Mouse (Mus musculus) adrenal gland, postnatal 10 days (tissue): ENCODE data around the gene Gm13030. TPM values are rescaled to one million over a fixed set of nuclear protein-coding genes. Genes with fewer than 3 reads are reported as not detected.
"Not testable (repeated sequence)": the region's sequence is repeated elsewhere in the genome, so short reads cannot be mapped to it uniquely, and the experiment has no call there.

Experiments
- DNase-seq: peaks from one replicate; pipeline ENCODE4 v3.0.0; 2021; ENCODE audit warnings: mixed read lengths
- long read RNA-seq, 2 experiments: library from polyadenylated mRNA; stranded (forward); transcript quantifications; one replicate each; pipeline ENCODE4 v2.0.0; 2021
- total RNA-seq, 2 experiments: library from RNA; stranded (reverse); gene quantifications; 2 replicates each; pipeline ENCODE4 v1.2.3; 2021

The Gm13030 gene
- total RNA-seq: not detected
- long read RNA-seq, experiment 1: 0 reads
- long read RNA-seq, experiment 2: 0 reads

DNA sequence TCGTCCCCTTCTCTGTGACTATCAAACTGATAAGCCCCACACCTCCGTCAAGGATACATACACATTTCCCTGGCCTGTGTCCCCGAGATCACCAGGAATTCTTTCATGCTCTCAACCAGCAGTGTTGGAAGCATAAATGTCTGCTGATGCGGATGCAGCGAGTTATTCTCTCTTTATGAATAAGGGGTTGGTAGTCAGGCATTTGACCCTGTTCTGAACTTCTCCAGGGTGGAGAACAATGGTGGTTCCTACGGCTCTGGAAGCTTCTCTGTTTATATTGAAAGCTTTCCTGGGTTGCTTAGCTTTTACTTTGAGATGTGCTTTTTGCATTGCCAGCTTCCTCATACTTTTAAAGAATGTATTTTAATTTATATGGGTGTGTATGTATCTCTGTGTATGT is at the start of gene Gm13030:
Gm13030 (minus strand) TSS at position 101 of the 400 bp plus-strand sequence.
- DNase-seq: no peak

- peak; percentile 98 for DNase-seq
These were observed 48.3 kb upstream of the Gm13030 start for GRCm38 (mm10) chr4:138922131-138922459.

DNA sequence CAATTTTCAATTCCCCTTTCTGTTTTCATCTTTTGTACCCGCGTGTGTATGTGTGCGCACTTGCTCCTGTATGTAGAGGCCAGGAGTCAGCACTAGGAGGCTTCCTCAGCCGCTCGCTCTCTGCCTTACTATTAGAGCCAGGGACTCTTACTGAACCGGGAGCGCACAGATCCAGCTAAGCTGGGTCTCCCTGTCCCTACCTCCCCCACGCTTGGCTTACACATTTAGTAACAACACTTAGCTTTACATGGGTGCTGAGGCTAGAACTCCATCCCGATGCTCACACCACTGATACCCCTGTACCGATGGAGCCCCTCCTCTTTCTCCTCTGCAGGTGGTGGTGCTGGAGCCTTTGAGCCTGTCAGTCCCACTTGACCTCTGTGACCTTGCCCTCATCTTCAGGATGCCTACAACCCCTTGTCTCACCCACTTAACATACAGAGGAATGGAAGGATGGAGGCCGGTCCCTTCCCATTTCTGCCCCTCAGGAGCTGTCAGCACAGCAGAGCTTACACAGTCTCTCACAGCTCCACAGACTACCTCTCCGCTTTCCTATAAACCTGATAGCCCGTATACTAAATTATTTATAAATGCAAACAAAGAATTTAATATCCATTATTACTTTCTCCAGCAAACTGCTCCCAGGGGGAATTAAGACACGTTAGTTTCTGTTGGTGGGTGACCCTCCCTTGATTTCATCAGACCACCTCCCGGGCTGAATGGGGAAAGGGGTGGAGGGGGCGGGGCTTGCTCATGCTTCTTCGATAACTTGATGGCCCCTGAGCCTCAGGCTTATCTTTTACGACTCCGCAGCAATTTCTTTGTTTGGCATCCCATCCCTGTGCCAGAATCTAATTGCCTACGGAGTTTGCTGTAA is 47.7 kb upstream of the Gm13030 start:
- DNase-seq: no peak

DNA sequence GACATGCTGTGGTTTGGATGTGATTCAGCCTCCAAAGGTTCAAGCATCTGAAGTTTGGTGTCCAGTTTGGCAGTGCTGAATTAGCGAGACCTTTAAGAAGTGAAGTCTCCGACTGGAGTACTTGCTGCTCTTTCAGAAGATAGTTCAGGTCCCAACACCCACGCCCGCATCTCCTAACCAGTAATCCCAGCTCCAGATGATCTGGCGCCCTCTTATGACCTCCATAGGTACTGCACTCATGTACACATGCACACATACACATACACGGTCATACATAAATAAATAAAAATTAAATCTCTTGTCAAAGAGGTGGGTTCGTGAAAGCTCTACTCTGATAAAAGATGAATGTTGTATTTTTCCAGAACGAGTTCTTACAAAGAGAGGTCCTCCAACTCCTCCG is 43.5 kb upstream of the Gm13030 start:
- no peak for DNase-seq

DNA sequence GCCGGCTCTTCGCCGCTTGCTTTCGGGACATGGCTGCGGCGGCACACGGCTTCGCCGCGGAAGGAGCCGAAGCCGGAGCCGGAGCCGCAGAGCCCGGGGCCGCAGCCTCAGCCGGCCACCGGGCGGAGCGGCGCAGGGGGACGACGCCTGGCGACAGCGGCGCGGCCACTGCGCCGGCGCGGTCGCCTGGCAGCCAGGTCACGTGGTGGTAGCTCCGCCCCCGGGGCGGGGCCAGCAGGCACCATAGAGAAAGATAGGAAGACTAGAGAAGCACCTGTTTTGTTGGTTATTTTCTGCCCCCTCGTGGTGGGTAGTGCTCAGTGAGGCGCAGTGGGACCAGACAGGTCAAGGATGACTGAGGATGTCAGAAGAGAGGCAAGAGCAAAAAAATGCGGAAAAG is 40.0 kb upstream of the Gm13030 start, which contains the start of gene Otud3:
Otud3 (minus strand) TSS at position 149 of the 400 bp plus-strand sequence.
- DNase-seq: peak; percentile 97

DNA sequence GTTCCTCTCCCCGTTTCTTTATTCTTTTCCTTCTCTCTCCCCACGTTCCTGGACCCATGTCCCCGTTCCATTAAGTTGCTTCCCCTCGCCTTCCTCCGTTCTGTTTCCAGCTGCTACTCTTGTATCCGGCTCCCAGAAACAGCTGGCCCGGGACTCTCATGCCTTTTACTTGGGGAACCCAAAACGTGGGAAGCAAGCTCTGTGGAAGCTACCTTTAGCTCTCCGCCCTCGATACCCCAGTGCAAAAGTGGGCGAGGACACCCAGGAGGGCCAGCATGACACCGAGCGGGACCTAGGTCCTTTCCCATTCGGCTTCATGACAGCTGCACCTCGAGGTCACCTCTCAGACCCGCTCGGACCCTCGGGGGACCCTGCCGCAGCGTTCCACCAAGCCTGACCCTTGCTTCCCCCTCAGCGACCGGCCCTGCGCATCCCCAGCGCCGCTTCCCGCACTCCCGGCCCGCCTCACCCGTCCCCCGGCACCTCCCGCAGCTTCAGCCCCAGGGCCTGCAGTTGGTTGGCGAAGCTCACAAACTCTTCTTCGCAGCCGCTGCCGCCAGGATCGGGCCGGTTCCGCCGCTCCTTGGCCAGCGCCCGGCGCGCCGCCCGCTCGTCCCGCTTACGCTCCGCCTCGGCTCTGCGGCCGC is 39.5 kb upstream of the Gm13030 start:
- DNase-seq: peak; percentile 62

DNA sequence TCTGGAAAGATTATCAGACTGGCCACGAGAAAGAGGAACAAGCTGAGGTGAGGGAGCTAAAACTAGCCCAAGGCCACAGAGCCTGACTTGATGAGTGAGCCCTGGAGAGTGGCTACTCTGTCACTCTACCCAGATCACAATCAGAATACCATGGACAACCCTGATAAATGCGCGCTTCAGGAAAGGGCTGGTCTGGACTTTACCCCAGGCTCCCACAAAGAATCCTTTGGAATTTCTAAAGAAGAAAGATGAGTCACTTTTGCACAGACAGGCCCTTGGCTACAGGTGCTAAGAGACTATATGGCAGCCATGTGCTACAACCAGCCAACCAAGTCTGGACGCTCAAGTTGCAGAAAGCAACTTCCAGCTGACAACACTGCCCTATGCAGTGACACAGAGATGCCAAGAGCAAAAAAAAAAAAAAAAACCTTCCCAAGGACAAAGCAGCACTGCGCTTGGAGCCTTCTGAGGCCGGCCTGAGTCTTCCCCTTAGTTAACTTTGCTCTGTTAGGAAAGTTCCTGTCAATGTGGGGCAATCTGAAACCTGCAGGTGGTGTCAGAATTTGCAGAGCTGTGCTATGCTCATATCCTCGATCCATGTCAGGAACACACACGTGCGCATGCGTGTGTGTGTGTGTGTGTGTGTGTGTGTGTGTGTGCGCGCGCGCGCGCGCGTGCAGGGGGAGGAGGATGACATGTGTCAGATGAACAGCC is 32.0 kb upstream of the Gm13030 start:
- no peak for DNase-seq

DNA sequence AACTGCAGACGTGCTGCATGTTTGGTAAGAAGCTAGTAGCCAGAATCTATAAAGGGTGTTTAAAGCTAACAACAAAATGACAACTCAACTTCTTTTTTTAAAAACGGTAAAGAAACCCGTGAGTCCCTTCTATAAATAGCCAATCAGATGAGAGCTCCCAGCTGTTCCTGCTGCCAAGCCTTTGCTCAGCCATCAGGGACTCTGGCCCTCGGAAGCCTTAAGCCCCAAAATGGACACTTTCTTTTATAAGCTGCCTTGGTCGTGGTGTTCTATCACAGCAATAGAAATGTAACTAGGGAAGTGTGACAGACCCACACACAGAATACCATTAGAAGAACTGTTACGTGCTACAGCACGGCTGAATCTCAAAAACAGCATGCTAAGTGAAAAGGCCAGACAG is 25.6 kb upstream of the Gm13030 start:
- DNase-seq: no peak

DNA sequence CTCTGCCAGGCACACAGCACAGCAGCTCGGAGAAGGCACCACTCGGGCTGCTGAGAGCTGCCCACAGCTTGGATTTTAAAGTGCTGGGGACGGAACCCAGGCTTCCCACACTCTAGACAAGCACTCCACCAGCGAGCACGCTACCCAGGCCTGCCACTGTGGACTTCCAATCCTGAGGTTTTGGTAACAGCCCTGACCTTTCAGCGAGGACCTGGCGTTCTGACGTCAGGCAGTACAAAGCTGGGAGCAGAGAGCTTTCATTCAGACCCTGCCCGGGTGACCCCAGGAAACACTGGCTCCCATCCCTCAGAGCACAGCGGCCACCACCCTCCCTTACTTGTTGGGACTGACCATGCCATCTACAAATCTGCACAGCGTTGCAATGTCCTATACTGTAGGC is 20.0 kb upstream of the Gm13030 start:
- not testable (repeated sequence) for DNase-seq

GRCm38 (mm10) chr4:138892655-138893054 is 18.9 kb upstream of the Gm13030 start:
- DNase-seq: no peak

DNA sequence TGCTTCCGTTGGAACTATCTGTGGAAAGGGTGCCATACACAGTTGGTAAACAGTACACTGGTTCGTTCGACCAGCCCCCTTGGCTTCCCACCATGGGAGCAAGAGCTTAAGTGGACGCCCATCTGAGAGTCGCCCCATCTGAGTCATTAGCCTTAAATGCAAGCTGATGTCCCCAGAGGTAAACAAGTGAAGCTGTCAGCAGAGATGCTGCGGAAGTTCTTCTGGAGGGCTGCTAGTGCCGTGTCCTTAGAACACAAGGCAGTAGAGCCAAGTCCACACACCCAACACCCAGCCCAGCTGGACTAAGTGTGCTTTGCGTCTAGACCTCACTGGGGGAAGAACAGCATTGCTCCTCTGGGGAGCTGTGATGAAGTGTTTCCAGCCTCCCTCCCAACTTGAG is 15.9 kb upstream of the Gm13030 start:
- DNase-seq: no peak

DNA sequence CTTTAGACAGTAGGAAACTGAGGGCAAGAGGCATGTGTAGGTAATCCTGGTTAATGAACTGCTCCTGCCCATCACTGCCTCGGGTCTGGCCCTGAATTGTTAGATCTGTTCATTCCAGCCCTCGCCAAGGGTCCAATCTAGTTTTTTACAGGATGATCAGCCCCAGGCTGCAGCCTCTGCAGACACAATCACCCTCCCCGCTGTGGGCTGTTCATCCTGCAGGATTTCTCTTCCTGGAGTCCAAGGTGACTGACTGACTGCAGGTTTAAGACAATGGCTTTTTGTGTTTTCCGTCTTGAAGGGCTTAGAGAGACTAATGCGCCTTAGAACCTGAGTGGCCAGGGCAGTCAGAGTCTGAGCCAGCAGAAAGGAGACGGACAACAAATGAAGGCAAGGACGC is 15.4 kb upstream of the Gm13030 start:
- no peak for DNase-seq

- DNase-seq: peak; percentile 93
These were observed 10.5 kb upstream of the Gm13030 start for GRCm38 (mm10) chr4:138884261-138884660.

- DNase-seq: no peak
These were observed 8.4 kb upstream of the Gm13030 start for GRCm38 (mm10) chr4:138882179-138882578.

GRCm38 (mm10) chr4:138880811-138881584 is 7.2 kb upstream of the Gm13030 start:
- peak; percentile 42 for DNase-seq

- DNase-seq: peak; percentile 46
These were observed 6.0 kb upstream of the Gm13030 start for GRCm38 (mm10) chr4:138879808-138880207.

DNA sequence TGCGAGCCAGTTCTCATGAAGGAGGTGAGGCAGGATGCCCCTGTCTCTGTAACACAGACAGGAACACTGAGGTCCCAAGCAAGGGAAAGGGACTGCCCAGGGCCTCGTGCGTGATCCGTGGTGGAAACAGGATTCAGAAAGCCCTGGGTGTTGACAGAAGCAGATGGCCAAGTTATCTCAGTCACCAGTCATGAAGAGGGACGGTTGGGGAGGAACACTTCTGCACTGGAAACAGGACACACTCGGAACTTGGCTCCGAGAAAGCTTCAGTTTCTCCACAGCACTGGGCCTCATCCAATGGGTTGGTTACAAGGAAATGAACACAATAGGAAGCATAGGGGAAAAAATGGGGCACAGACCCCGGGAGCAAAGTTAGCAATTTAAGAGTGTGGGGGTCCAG is 5.0 kb upstream of the Gm13030 start:
- peak; percentile 28 for DNase-seq

DNA sequence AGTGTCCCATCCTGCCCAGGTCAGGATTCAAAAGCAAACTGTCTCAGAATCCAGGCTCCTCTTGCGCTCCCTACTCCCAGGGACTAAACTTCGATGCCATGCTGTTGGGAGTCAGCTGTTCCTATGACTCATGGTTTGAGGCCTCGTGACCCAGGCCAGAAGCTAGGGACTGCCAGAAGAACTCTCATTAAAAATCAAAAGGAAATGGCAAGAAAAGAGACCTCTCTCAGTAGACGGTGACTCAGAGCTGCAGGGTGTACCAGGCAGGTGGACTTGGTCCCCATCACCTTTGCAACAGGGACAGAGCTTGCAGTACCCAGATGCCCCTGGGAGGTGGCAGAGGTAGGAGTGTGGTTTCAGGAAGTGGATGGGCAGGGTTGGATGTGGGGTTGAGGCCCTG is 4.0 kb upstream of the Gm13030 start, which contains the start of gene Pla2g2e:
Pla2g2e (plus strand) TSS at position 212 of the 400 bp plus-strand sequence.
- DNase-seq: peak; percentile 37

GRCm38 (mm10) chr4:138875986-138876385 is 2.2 kb upstream of the Gm13030 start:
- DNase-seq: no peak

DNA sequence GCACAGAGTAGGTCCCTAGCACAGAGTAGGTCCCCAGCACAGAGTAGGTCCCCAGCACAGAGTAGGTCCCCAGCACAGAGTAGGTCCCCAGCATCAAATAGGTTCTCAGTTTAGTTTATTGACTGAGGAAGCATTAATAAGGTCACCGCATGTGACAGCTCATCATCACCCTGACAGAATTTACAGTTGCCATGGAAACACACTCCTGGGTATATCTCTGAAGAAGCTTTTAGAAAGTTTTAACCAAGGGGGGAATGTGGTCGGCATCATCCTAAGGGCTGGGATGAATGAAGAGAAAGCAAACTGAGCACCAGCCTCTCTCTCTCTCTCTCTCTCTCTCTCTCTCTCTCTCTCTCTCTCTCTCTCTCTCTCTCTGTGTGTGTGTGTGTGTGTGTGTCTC is 1.5 kb upstream of the Gm13030 start:
- not testable (repeated sequence) for DNase-seq

DNA sequence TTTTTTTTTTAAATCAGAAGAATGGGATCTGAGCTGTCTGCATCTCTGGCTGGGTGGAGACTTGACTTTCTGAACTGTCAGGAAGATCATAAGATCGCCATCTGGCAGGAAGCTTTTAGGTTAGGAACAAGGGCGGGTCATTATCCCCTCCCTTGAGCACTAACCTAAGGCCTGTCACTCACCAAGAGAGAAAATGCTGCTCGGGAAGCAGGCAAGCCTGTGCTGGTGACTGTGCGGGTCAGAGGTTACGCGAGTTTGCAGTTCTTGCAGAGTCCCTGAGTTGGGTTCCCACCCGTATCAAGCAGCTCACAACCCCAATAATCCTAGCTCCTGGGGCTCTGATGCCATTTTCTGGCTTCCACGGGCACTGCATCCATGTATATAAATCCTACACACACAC is 5.1 kb downstream of the Gm13030 start:
- DNase-seq: no peak

- DNase-seq: peak; percentile 86
These were observed 7.4 kb downstream of the Gm13030 start for GRCm38 (mm10) chr4:138866413-138866812.
